Mouse (Mus musculus) liver, adult 2 months (tissue): ENCODE results near the gene Tfap2a. TPM values are rescaled to one million over a fixed set of nuclear protein-coding genes. Genes with fewer than 3 reads are reported as not detected.

Experiments
- DNase-seq: peaks from one replicate; pipeline ENCODE4 v3.0.0-alpha.2; 2011; ENCODE audit warnings: low read depth, low spot score; ENCODE audit errors: extremely low read depth
- H3K27ac ChIP-seq: fragments of 200-500 bp; replicated peaks from 2 replicates; pipeline ENCODE4 v1.5.1; 2012; ENCODE audit warnings: low read depth, mild to moderate bottlenecking, control low read depth, inconsistent platforms, low read length; ENCODE audit not compliant: insufficient read depth
- H3K27me3 ChIP-seq: fragments of 200-500 bp; 2 replicates; pipeline ENCODE4 v1.6.1; 2012; ENCODE audit warnings: mild to moderate bottlenecking, moderate library complexity, low read length, inconsistent platforms; ENCODE audit not compliant: control insufficient read depth, insufficient read depth
- H3K36me3 ChIP-seq: fragments of 200-500 bp; 2 replicates; pipeline ENCODE4 v1.6.1; 2012; ENCODE audit warnings: low read length, inconsistent platforms; ENCODE audit not compliant: control insufficient read depth, insufficient read depth
- H3K4me1 ChIP-seq: fragments of 200-500 bp; 2 replicates; pipeline ENCODE4 v1.6.1; 2011; ENCODE audit warnings: low read length; ENCODE audit not compliant: control insufficient read depth, insufficient read depth
- H3K4me3 ChIP-seq: fragments of 200-500 bp; 2 replicates; pipeline ENCODE4 v1.5.1; 2011; ENCODE audit warnings: low read depth, mild to moderate bottlenecking, control low read depth, low read length, moderate library complexity; ENCODE audit not compliant: insufficient read depth
- H3K79me2 ChIP-seq: fragments of 200-500 bp; 2 replicates; pipeline ENCODE4 v1.6.1; 2012; ENCODE audit warnings: inconsistent platforms, mild to moderate bottlenecking, low read length, moderate library complexity; ENCODE audit not compliant: control insufficient read depth, insufficient read depth
- H3K9ac ChIP-seq: fragments of 200-500 bp; 2 replicates; pipeline ENCODE4 v1.6.1; 2012; ENCODE audit warnings: low read depth, mild to moderate bottlenecking, control low read depth, inconsistent platforms, low read length
- CTCF ChIP-seq: fragments of 200-500 bp; IDR thresholded peaks from 2 replicates; pipeline ENCODE4 v1.5.1; 2011; ENCODE audit warnings: low read depth, low read length, control low read depth
- POLR2A ChIP-seq: fragments of 200-500 bp; IDR thresholded peaks from 2 replicates; pipeline ENCODE4 v1.6.1; 2011; ENCODE audit warnings: low read length, control low read depth; ENCODE audit not compliant: insufficient read depth; ENCODE audit errors: extremely low read depth
- WGBS: fragments of 180-500 bp; shearing (Covaris S2); methylation state at CpG from one replicate; pipeline ENCODE4 v1.1.7; 2018; 5-methylcytosine and 5-hydroxymethylcytosine counted together
- polyA plus RNA-seq: library from polyadenylated mRNA; depleted of rRNA; stranded (reverse); fragments of >200 nt; gene quantifications from 2 replicates; pipeline ENCODE4 v1.2.3, GENCODE M21; 2012
- total RNA-seq: library from RNA; depleted of rRNA; stranded (reverse); fragments of >200 nt; gene quantifications from 2 replicates; pipeline ENCODE4 v1.2.3, GENCODE M21; 2014

Gene Tfap2a
- total and polyA plus RNA-seq, 2 experiments: 0.05 TPM; not detected in 1

GRCm38 (mm10) chr13:40727731-40728625 is 10.2 kb downstream of the Tfap2a start:
- H3K79me2 ChIP-seq: no peaks in the 10 kb centered on the region
- H3K36me3 ChIP-seq: no peaks in the 10 kb centered on the region
- peaks cover 8% of the 10 kb centered on the region for H3K4me1 ChIP-seq
- no peak overlapping the region for H3K4me3 ChIP-seq
- DNase-seq: no peak
- no peak for TF ChIP-seq POLR2A
- TF ChIP-seq CTCF: no peak
- WGBS: 3% methylated on average over 42 of the region's 42 CpGs
- no peak overlapping the region for H3K27ac ChIP-seq
- H3K9ac ChIP-seq: no peak overlapping the region
- H3K27me3 ChIP-seq: peaks cover 35% of the 10 kb centered on the region

GRCm38 (mm10) chr13:40725924-40726323 is 12.3 kb downstream of the Tfap2a start:
- no peaks in the 10 kb centered on the region for H3K36me3 ChIP-seq
- no peaks in the 10 kb centered on the region for H3K79me2 ChIP-seq
- H3K4me1 ChIP-seq: peaks cover 8% of the 10 kb centered on the region
- TF ChIP-seq CTCF (no peak), POLR2A (no peak)
- no peak overlapping the region for H3K4me3 ChIP-seq
- no peak for DNase-seq
- no peak overlapping the region for H3K27ac ChIP-seq
- H3K9ac ChIP-seq: no peak overlapping the region
- WGBS: 15% methylated on average over 7 of the region's 7 CpGs
- peaks cover 25% of the 10 kb centered on the region for H3K27me3 ChIP-seq

- H3K4me1 ChIP-seq: peaks cover 5% of the 10 kb centered on the region; the same call in 1 of the 2 replicates
- H3K36me3 ChIP-seq: no peaks in the 10 kb centered on the region
- H3K27me3 ChIP-seq: peaks cover 14% of the 10 kb centered on the region
- WGBS: 22% methylated on average over 5 of the region's 5 CpGs
- no peak overlapping the region for H3K27ac ChIP-seq
- TF ChIP-seq POLR2A (no peak), CTCF (no peak)
- DNase-seq: no peak
- no peaks in the 10 kb centered on the region for H3K79me2 ChIP-seq
- H3K9ac ChIP-seq: no peak overlapping the region
- no peak overlapping the region for H3K4me3 ChIP-seq
These were observed 14.6 kb downstream of the Tfap2a start for GRCm38 (mm10) chr13:40723598-40723920.

GRCm38 (mm10) chr13:40722741-40723597 is 15.2 kb downstream of the Tfap2a start:
- no peaks in the 10 kb centered on the region for H3K79me2 ChIP-seq
- peak; percentile 70 for DNase-seq
- no peaks in the 10 kb centered on the region for H3K36me3 ChIP-seq
- peaks cover 8% of the 10 kb centered on the region for H3K27me3 ChIP-seq
- H3K4me3 ChIP-seq: peak overlapping the region; percentile 50
- no peak overlapping the region; the same call in 1 of the 2 replicates for H3K9ac ChIP-seq
- TF ChIP-seq CTCF (0 out of 2 replicates have a peak, but pooled peaks have one; percentile 31), POLR2A (0 out of 2 replicates have a peak, but pooled peaks have one; percentile 9)
- H3K4me1 ChIP-seq: peaks cover 5% of the 10 kb centered on the region; the same call in 1 of the 2 replicates
- 1% methylated on average over 69 of the region's 70 CpGs for WGBS
- no peak overlapping the region for H3K27ac ChIP-seq

GRCm38 (mm10) chr13:40719741-40720082 is 18.5 kb downstream of the Tfap2a start:
- no peak for TF ChIP-seq POLR2A
- no peak for TF ChIP-seq CTCF

More at GRCm38 (mm10) chr13:40719741-40720082, 18.5 kb downstream of the Tfap2a start:
- Histone ChIP-seq H3K27me3 (peaks cover 13% of the 10 kb centered on the region), H3K4me3 (no peak overlapping the region), H3K4me1 (peaks cover 5% of the 10 kb centered on the region; the same call in 1 of the 2 replicates), H3K9ac (no peak overlapping the region), H3K79me2 (no peaks in the 10 kb centered on the region), H3K27ac (no peak overlapping the region), H3K36me3 (no peaks in the 10 kb centered on the region)
- DNase-seq: no peak
- 15% methylated on average over 9 of the region's 9 CpGs for WGBS
